11 mouse cellular contexts compared by ENCODE assay signal in genomic region chr14:77574436-77574835, GRCm38 (mm10).
A peak's percentile ranks its signal among the peaks of the same experiment; 100 is the strongest.
DNase-seq lines count a peak whose midpoint lies in the region; ATAC-seq and TF ChIP-seq lines count a peak whose summit lies in the region.
"Had no signal": no experiment of that assay in that cellular context is flagged by ENCODE, and none has a peak within 500 bp of the region (broad histone marks: within the 10 kb centered on the region; RNA-seq: fewer than 3 reads in every experiment).

No protein-coding gene starts in this region.

- no peak overlapping the region for H3K27ac ChIP-seq in lung, postnatal 0 days (ENCODE audit: low read length)
- peak overlapping the region; percentile 42; the same call in 1 of the 2 replicates for H3K27ac ChIP-seq in limb, embryonic 10.5 days
- H3K27ac ChIP-seq: heart, embryonic 15.5 days had no signal

- no peak overlapping the region for H3K4me2 ChIP-seq in lung, postnatal 0 days (replicated peaks; ENCODE audit: low read depth, low read length)
- H3K4me2 ChIP-seq: heart, embryonic 15.5 days had no signal

- TF ChIP-seq EP300 in lung, postnatal 0 days (IDR thresholded peaks at IDR 0.05): no peak

- H3K4me3 ChIP-seq in lung, postnatal 0 days (ENCODE audit: low read depth, low read length): no peak overlapping the region
- H3K4me3 ChIP-seq in limb, embryonic 10.5 days: no peak overlapping the region
- H3K4me3 ChIP-seq: heart, embryonic 15.5 days had no signal

- peak; percentile 25 for DNase-seq in gastrocnemius, postnatal 14 days
- no peak for DNase-seq in gastrocnemius, adult 18-20 months (ENCODE audit: low spot score)
- DNase-seq in lung, postnatal 0 days (ENCODE audit: low spot score): peak; percentile 21
- no peak for DNase-seq in lung, adult 18-20 months
- no peak for DNase-seq in limb, embryonic 10.5 days (ENCODE audit: low spot score)
- DNase-seq in skeletal muscle tissue, adult 2 months (ENCODE audit: low read depth, low spot score): peak; percentile 25
- no peak for DNase-seq in urinary bladder, postnatal 4 days (ENCODE audit: low spot score in 2 of 2)
- no peak for DNase-seq in layer of hippocampus, postnatal 25 days (ENCODE audit: extremely low spot score in 1 of 2, low spot score in 1 of 2)
- DNase-seq: cerebellum, postnatal 25 days; kidney, postnatal 14 days had no signal

- H3K9me3 ChIP-seq in lung, postnatal 0 days (ENCODE audit: low read length): no peaks in the 10 kb centered on the region
- H3K9me3 ChIP-seq in limb, embryonic 10.5 days (replicated peaks): no peaks in the 10 kb centered on the region
- H3K9me3 ChIP-seq: heart, embryonic 15.5 days had no signal

- WGBS in lung, postnatal 0 days: 28% methylated on average over 3 of the region's 3 CpGs
- WGBS in limb, embryonic 10.5 days: 13% methylated on average over 3 of the region's 3 CpGs

- H3K9ac ChIP-seq in lung, postnatal 0 days (replicated peaks; ENCODE audit: low read depth): no peak overlapping the region
- H3K9ac ChIP-seq: heart, embryonic 15.5 days had no signal

- intact Hi-C loops in gastrocnemius, postnatal 14 days (cut with DNase I; ENCODE audit: low total_unique reads): no loop called here

- H3K36me3 ChIP-seq in lung, postnatal 0 days (ENCODE audit: insufficient read depth, low read length): no peaks in the 10 kb centered on the region
- no peaks in the 10 kb centered on the region for H3K36me3 ChIP-seq in limb, embryonic 10.5 days
- H3K36me3 ChIP-seq: heart, embryonic 15.5 days had no signal

- no peaks in the 10 kb centered on the region for H3K27me3 ChIP-seq in lung, postnatal 0 days (replicated peaks; ENCODE audit: insufficient read depth, low read length)
- no peaks in the 10 kb centered on the region for H3K27me3 ChIP-seq in limb, embryonic 10.5 days (ENCODE audit: low read depth, poor library complexity, severe bottlenecking)
- H3K27me3 ChIP-seq: heart, embryonic 15.5 days had no signal

- H3K4me1 ChIP-seq in lung, postnatal 0 days (ENCODE audit: insufficient read depth, low read depth, low read length): no peaks in the 10 kb centered on the region
- peaks cover 10% of the 10 kb centered on the region for H3K4me1 ChIP-seq in limb, embryonic 10.5 days

- 0 out of 2 replicates have a peak, but pooled peaks have one; percentile 19 for ATAC-seq in lung, postnatal 0 days

- no peak for TF ChIP-seq CTCF in lung, postnatal 0 days (IDR thresholded peaks at IDR 0.05)

Comparison
In these comparisons a context has a peak if more than half of its experiments do, and no peak if none do; other contexts are left out.
1. DNase-seq: peak in gastrocnemius, postnatal 14 days (single experiment), lung, postnatal 0 days (single experiment) and skeletal muscle tissue, adult 2 months (single experiment); none in gastrocnemius, adult 18-20 months (single experiment), lung, adult 18-20 months (0 of 2), limb, embryonic 10.5 days (single experiment), urinary bladder, postnatal 4 days (0 of 2) and layer of hippocampus, postnatal 25 days (0 of 2).